Comparison of ENCODE assay signal across 25 mouse cellular contexts in the genomic region with DNA sequence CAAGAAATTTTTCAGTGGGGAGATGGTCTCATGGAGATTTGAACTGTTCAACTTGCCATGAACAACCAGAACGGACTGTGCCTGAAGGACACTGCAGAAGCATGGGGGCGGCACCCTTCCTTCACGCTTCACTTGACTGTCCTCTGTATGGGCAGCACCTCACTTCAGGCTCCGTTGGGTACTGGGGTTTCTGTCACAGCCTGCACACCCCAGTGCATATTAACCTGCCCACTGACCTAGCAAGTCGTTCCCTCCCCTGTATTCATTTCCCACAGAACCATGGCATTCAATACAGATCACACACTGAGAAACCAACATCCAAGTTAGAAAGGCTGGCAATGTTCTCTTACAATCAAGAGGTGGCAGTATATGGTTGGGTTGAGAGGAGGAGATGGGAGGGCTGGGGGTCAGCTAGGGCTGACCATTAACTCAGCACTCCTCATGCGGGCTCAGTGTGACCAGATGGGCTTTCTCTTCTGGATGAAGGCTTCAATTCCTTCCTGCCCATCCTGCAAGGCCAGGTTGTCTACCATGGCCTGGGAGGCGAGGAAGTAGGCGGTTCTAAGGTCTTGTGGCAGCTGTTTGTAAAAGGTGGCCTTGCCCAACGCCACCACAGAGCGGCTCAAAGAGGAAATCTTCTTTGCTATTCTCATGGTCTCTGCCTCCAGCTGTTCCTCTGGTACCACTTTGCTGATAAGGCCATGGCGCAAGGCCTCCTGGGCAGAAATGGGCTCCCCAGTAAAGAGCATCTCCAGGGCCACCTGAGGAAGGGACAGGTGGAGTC. TPM values are rescaled to one million over a fixed set of nuclear protein-coding genes. Genes with fewer than 3 reads are reported as not detected.
DNase-seq lines count a peak whose midpoint lies in the region; ATAC-seq lines count a peak whose summit lies in the region.
"Had no signal": no experiment of that assay in that cellular context is flagged by ENCODE, and none has a peak within 500 bp of the region (broad histone marks: within the 10 kb centered on the region; RNA-seq: fewer than 3 reads in every experiment).

No protein-coding gene starts in this region.

- no peaks in the 10 kb centered on the region for H3K27me3 ChIP-seq in kidney, embryonic 16.5 days (ENCODE audit: insufficient read depth, low read length)
- peaks cover 6% of the 10 kb centered on the region; the same call in 1 of the 2 replicates for H3K27me3 ChIP-seq in hindbrain, embryonic 12.5 days
- 0 out of 2 replicates have a peak, but pooled peaks cover 2% of the 10 kb centered on the region for H3K27me3 ChIP-seq in hindbrain, embryonic 13.5 days
- H3K27me3 ChIP-seq: midbrain, embryonic 12.5 days; neural tube, embryonic 12.5 days; stomach, embryonic 15.5 days had no signal

- H3K36me3 ChIP-seq in kidney, embryonic 16.5 days (ENCODE audit: insufficient read depth, low read length) = no peaks in the 10 kb centered on the region
- no peaks in the 10 kb centered on the region for H3K36me3 ChIP-seq in hindbrain, embryonic 12.5 days
- H3K36me3 ChIP-seq in hindbrain, embryonic 13.5 days = no peaks in the 10 kb centered on the region
- H3K36me3 ChIP-seq: heart, embryonic 12.5 days; limb, embryonic 10.5 days; liver, embryonic 12.5 days; lung, embryonic 15.5 days; midbrain, embryonic 12.5 days; neural tube, embryonic 12.5 days; stomach, embryonic 15.5 days had no signal

- peak; percentile 85 for ATAC-seq in kidney, embryonic 16.5 days (ENCODE audit: low FRiP score, low TSS enrichment)
- peak; percentile 27 to 34; a peak in 3 of 4 replicates for ATAC-seq in hematopoietic stem cell, adult 5-6 weeks (replicated peaks in 1 of 2; ENCODE audit: insufficient read depth in 1 of 2, low FRiP score in 2 of 2, low TSS enrichment in 1 of 2, low read depth in 1 of 2, poor library complexity in 2 of 2, severe bottlenecking in 2 of 2)
- ATAC-seq in hindbrain, embryonic 12.5 days (ENCODE audit: low FRiP score) = no peak
- ATAC-seq in hindbrain, embryonic 13.5 days (ENCODE audit: low FRiP score) = no peak
- ATAC-seq: forebrain, embryonic 16.5 days; hindbrain, embryonic 16.5 days; liver, embryonic 12.5 days had no signal

- no peak overlapping the region for H3K9ac ChIP-seq in kidney, embryonic 16.5 days (replicated peaks; ENCODE audit: low read length)
- no peak overlapping the region for H3K9ac ChIP-seq in hindbrain, embryonic 12.5 days
- H3K9ac ChIP-seq in hindbrain, embryonic 13.5 days = no peak overlapping the region
- H3K9ac ChIP-seq: heart, embryonic 12.5 days; liver, embryonic 12.5 days; lung, embryonic 15.5 days; midbrain, embryonic 12.5 days; neural tube, embryonic 12.5 days; stomach, embryonic 15.5 days had no signal

- peaks cover 4% of the 10 kb centered on the region for H3K9me3 ChIP-seq in kidney, embryonic 16.5 days (ENCODE audit: low read length)
- H3K9me3 ChIP-seq in hindbrain, embryonic 12.5 days (replicated peaks) = 0 out of 2 replicates have a peak, but pooled peaks cover 4% of the 10 kb centered on the region
- peaks cover 9% of the 10 kb centered on the region for H3K9me3 ChIP-seq in hindbrain, embryonic 13.5 days
- H3K9me3 ChIP-seq: stomach, embryonic 15.5 days had no signal

- H3K27ac ChIP-seq in kidney, embryonic 16.5 days (ENCODE audit: low read length) = peak overlapping the region; percentile 48; the same call in 1 of the 2 replicates
- no peak overlapping the region for H3K27ac ChIP-seq in hindbrain, embryonic 12.5 days
- H3K27ac ChIP-seq in hindbrain, embryonic 13.5 days = no peak overlapping the region
- H3K27ac ChIP-seq: left cerebral cortex, adult 2 months; limb, embryonic 10.5 days; liver, embryonic 12.5 days; lung, embryonic 15.5 days; macrophage; midbrain, embryonic 12.5 days; neural tube, embryonic 12.5 days; stomach, embryonic 15.5 days had no signal

- 61% methylated on average over 11 of the region's 11 CpGs for WGBS in kidney, embryonic 16.5 days
- WGBS in hindbrain, embryonic 12.5 days = 73% methylated on average over 11 of the region's 11 CpGs
- WGBS in hindbrain, embryonic 13.5 days = 73% methylated on average over 11 of the region's 11 CpGs

- peaks cover 12% of the 10 kb centered on the region; the same call in 1 of the 2 replicates for H3K4me1 ChIP-seq in kidney, embryonic 16.5 days (ENCODE audit: insufficient read depth, low read length)
- H3K4me1 ChIP-seq in hindbrain, embryonic 12.5 days = peaks cover 11% of the 10 kb centered on the region
- peaks cover 16% of the 10 kb centered on the region for H3K4me1 ChIP-seq in hindbrain, embryonic 13.5 days (replicated peaks)
- H3K4me1 ChIP-seq: liver, embryonic 12.5 days; stomach, embryonic 15.5 days had no signal

- no peak overlapping the region for H3K4me2 ChIP-seq in kidney, embryonic 16.5 days (replicated peaks; ENCODE audit: low read depth, low read length)
- no peak overlapping the region for H3K4me2 ChIP-seq in hindbrain, embryonic 12.5 days (replicated peaks)
- no peak overlapping the region for H3K4me2 ChIP-seq in hindbrain, embryonic 13.5 days
- H3K4me2 ChIP-seq: heart, embryonic 12.5 days; liver, embryonic 12.5 days; lung, embryonic 15.5 days; midbrain, embryonic 12.5 days; neural tube, embryonic 12.5 days; stomach, embryonic 15.5 days had no signal

- DNase-seq in kidney, adult 11 months = no peak
- DNase-seq in 416B (ENCODE audit: low read depth) (peak; percentile 61), A20 (ENCODE audit: low read depth, low spot score) (peak; percentile 96)
- no peak for DNase-seq in heart, adult 18-20 months
- DNase-seq: cerebellum, adult 9-11 months; embryo, embryonic 11 days; heart, postnatal 14 days; kidney, adult 2 months; right cerebral cortex, adult 18-20 months; thymus, adult 2 months had no signal

- no peak overlapping the region for H3K4me3 ChIP-seq in kidney, embryonic 16.5 days (ENCODE audit: low read length)
- H3K4me3 ChIP-seq in hindbrain, embryonic 12.5 days = no peak overlapping the region
- no peak overlapping the region for H3K4me3 ChIP-seq in hindbrain, embryonic 13.5 days
- H3K4me3 ChIP-seq: heart, embryonic 12.5 days; left cerebral cortex, adult 2 months; limb, embryonic 10.5 days; liver, embryonic 12.5 days; lung, embryonic 15.5 days; midbrain, embryonic 12.5 days; neural tube, embryonic 12.5 days; stomach, embryonic 15.5 days had no signal

RNA-seq across cellular contexts. Expression of gene Echdc3, which starts 23.8 kb away (rescaled TPM):
- polyA plus RNA-seq in kidney, embryonic 16.5 days (2015; fragmentation: Nextera tagmentation; extraction: Ambion mirVana) = 9.9 and 10.6 TPM in 2 replicates
- 1.9 and 2.1 TPM in 2 replicates for total RNA-seq in hematopoietic stem cell, adult 5-6 weeks (2017)
- polyA plus RNA-seq in hindbrain, embryonic 12.5 days (2016; fragmentation: Nextera tagmentation; extraction: Ambion mirVana) = 2.8 and 3.0 TPM in 2 replicates
- 1.8 and 2.3 TPM in 2 replicates for polyA plus RNA-seq in hindbrain, embryonic 13.5 days (2015; fragmentation: Nextera tagmentation; extraction: Ambion mirVana)
- 10 to 100 TPM; 30.8 to 32.2 TPM for total RNA-seq in heart, adult 18-20 months (2021)

RNA-seq across cellular contexts. Expression of gene Proser2, which starts 59.1 kb away (rescaled TPM):
- 14.1 TPM in 2 replicates for polyA plus RNA-seq in kidney, embryonic 16.5 days (2015; fragmentation: Nextera tagmentation; extraction: Ambion mirVana)
- total RNA-seq in hematopoietic stem cell, adult 5-6 weeks (2017) = 0.05 TPM in 1 of 2 replicates, not detected in the other
- 6.4 and 6.6 TPM in 2 replicates for polyA plus RNA-seq in hindbrain, embryonic 12.5 days (2016; fragmentation: Nextera tagmentation; extraction: Ambion mirVana)
- polyA plus RNA-seq in hindbrain, embryonic 13.5 days (2015; fragmentation: Nextera tagmentation; extraction: Ambion mirVana) = 5.7 and 5.8 TPM in 2 replicates
- 10 to 100 TPM; 20.2 to 24.3 TPM for total RNA-seq in heart, adult 18-20 months (2021)
- polyA plus RNA-seq: macrophage had no signal

Comparison
In these comparisons a context has a peak if more than half of its experiments do, and no peak if none do; other contexts are left out.
1. ATAC-seq: peak in kidney, embryonic 16.5 days (single experiment) and hematopoietic stem cell, adult 5-6 weeks (2 of 2); none in hindbrain, embryonic 12.5 days (single experiment) and hindbrain, embryonic 13.5 days (single experiment).
2. DNase-seq: peak in 416B (single experiment) and A20 (single experiment); none in kidney, adult 11 months (single experiment) and heart, adult 18-20 months (0 of 2).